Mouse (Mus musculus) retina, embryonic 14.5 days (tissue): ENCODE data around the gene Btbd11.

Source experiments
- DNase-seq: peaks from one replicate; pipeline ENCODE4 v3.0.0-alpha.2; 2015; ENCODE audit warnings: low spot score

The Btbd11 gene

GRCm38 (mm10) chr10:85420851-85421628 is 34.4 kb downstream of the Btbd11 start:
- peak; percentile 61 for DNase-seq

DNA sequence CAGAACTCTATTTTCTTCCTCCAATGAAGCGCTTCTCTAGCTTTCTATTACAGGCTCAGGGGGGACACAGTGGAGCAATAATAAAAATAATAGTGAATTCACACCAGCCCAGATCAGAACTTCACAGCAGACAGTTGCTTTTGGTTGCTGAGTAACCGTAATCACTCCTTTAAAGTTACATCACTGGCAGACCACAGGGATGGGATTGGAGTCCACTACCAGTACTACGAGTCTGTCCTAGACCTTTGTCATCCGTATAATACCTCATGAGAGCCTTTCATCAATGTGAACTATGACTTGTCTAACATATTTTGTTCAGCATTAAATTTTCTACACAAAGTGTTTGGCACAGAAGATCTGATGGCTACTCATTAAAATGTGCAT is 35.0 kb downstream of the Btbd11 start:
- DNase-seq, result no peak

- no peak for DNase-seq
Measured at GRCm38 (mm10) chr10:85425756-85426155, 39.1 kb downstream of the Btbd11 start.

GRCm38 (mm10) chr10:85437217-85437616 is 50.6 kb downstream of the Btbd11 start:
- no peak for DNase-seq

GRCm38 (mm10) chr10:85443371-85443770 is 56.8 kb downstream of the Btbd11 start:
- DNase-seq, result no peak

DNA sequence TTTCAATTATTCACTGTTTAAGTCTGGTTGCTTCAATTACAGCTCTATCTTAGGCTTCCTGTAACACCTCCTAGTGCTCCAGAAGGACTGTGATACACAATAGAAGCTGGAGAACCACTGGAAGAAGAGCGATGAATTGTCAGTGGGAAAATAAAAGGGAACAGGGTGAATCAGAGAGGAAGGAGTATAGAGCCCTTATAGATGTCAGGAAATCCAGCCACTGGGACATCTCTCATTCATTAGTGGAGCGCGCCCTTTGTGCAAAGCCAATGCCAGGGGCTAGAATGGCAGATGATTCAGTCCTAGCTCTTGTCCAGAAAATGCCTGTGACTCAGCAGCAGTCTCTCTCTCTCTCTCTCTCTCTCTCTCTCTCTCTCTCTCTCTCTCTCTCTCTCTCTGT is 59.3 kb downstream of the Btbd11 start:
- DNase-seq, result no peak

GRCm38 (mm10) chr10:85446700-85447099 is 60.1 kb downstream of the Btbd11 start:
- DNase-seq, result no peak

DNA sequence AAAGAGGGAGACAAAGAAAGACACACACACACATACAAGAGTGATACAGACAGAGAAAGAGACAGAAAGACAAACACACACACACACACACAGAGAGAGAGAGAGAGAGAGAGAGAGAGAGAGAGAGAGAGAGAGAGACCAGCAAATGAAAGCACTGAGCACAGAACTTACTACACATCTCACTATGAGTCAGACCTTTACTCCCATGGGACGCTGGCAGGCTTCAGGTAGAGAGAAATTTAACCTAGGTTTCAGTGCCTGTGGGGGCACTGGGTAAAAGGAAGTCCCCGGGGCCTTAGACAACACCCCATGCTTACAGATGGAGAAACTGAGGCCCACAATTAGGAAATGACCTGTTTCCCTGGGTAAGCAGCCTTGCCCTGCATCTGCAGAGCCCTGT is 61.3 kb downstream of the Btbd11 start:
- DNase-seq, result no peak

- peak; percentile 81 for DNase-seq
Measured at GRCm38 (mm10) chr10:85451629-85452368, 65.2 kb downstream of the Btbd11 start.

- no peak for DNase-seq
Measured at GRCm38 (mm10) chr10:85453221-85453775, 66.7 kb downstream of the Btbd11 start.

GRCm38 (mm10) chr10:85455985-85456384 is 69.4 kb downstream of the Btbd11 start:
- DNase-seq, result no peak

DNA sequence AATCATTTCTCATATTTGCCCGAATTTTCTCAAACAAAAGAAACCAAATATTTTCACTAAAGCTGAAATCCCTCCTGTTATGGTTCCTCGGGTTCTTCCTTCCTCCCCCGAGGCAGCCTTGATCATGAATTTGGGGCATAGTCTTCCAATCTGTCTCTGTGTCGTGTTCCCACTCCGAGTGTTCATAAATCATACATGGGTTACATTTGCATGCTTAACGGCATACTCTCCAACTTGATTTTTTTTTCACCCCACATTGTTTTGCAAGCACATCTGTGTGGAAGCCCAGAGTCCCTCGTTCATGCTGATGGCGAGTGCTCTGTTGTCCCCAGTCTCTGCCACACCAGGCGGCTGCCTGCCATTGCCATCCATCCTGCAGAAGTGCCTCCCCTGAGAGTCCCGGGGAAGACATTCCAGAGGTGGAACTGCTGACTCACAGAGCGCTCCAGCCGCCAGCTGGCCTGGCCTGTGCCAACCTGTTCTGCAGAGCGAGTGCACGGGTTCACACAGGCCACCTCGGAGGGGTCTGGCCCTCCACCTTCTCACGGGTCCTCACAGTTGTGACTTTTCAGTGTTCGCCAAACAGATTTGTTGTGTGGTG is 72.2 kb downstream of the Btbd11 start:
- no peak for DNase-seq

DNA sequence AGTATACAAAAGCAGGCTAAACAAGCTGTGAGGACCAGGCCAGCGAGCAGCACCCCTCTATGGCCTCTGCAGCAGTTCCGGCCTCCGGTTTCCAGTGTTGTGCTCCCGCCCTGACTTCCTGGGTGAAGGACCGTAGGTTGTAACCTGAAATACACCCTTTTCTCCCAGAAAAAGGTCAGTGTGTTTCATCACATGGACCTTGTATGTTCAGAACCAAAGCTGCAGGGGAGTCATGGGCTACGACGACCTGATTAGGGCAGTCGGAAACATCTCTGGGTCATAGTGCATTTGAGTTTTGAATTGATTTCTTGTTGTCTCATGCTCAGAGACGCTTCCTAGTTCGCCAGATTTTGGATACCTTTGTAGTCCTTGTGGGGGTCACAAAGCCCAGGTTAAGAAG is 74.1 kb downstream of the Btbd11 start:
- no peak for DNase-seq

- DNase-seq, result peak; percentile 26
Measured at GRCm38 (mm10) chr10:85464152-85464551, 77.5 kb downstream of the Btbd11 start.

- DNase-seq, result no peak
Measured at GRCm38 (mm10) chr10:85465516-85466408, 79.1 kb downstream of the Btbd11 start.

DNA sequence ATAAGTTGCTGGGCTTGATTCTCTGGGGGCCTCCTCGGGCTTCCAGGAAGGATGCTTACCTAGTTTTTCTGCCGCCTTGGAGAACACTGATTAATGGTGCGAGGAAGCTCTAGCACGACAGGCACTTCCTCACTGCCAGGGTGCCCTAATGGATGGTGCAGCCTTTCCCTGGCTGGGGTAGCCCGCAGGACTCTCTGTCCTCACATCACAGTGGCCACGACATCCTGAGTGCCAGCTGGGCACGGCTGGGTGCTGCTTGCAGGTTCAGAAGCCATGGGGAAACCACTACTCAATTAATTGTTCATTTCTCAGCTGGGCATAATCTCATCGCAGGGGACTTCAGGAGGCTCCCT is 79.8 kb downstream of the Btbd11 start:
- DNase-seq, result no peak

GRCm38 (mm10) chr10:85467393-85467792 is 80.8 kb downstream of the Btbd11 start:
- no peak for DNase-seq

- no peak for DNase-seq
Measured at GRCm38 (mm10) chr10:85468527-85468926, 81.9 kb downstream of the Btbd11 start.

GRCm38 (mm10) chr10:85469341-85469740 is 82.7 kb downstream of the Btbd11 start:
- no peak for DNase-seq

GRCm38 (mm10) chr10:85473265-85473664 is 86.7 kb downstream of the Btbd11 start:
- no peak for DNase-seq

GRCm38 (mm10) chr10:85473871-85474270 is 87.3 kb downstream of the Btbd11 start:
- no peak for DNase-seq
